Mouse (Mus musculus): ENCODE data around the gene Nras. TPM values are rescaled to one million over a fixed set of nuclear protein-coding genes. Genes with fewer than 3 reads are reported as not detected.

Nras gene
- polyA plus RNA-seq, 1 experiment: 26.1 TPM

DNA sequence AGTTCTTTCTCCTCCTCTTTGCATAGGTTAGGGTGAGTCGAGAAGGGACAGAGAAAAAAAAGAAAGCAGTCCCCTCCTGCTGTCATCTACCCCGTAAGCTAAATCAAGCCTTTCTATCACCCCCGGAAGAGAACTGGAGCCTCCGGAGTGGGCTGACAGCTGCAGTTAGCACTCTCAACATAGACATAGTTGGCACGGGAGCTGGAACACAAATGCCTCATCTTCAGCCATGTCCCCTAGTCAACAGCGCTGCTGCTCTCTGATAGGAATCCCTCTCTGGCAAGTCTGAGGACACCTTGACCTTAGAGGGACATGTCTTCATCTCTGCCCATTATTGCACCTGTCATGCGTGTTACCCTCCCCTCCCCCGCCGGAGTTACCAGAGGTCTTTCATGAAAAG, 21.2 kb downstream of the Nras start:
- DNase-seq: no peak
- no peaks in the 10 kb centered on the region for H3K4me1 ChIP-seq (ENCODE audit: control insufficient read depth, insufficient read depth, low read length)
- WGBS: 56% methylated on average over 9 of the region's 9 CpGs
- no peak overlapping the region for H3K4me3 ChIP-seq (replicated peaks; ENCODE audit: insufficient read depth, low read depth, low read length)
- no peak overlapping the region for H3K27ac ChIP-seq (ENCODE audit: insufficient read depth, low read length)
- TF ChIP-seq CTCF (IDR thresholded peaks at IDR 0.05; ENCODE audit: borderline replicate concordance, insufficient read depth, low read depth, low read length) (no peak), POLR2A (IDR thresholded peaks at IDR 0.05; ENCODE audit: borderline replicate concordance, insufficient read depth, low read length) (no peak)
- H3K27me3 ChIP-seq (ENCODE audit: control insufficient read depth, insufficient read depth, low read length): no peaks in the 10 kb centered on the region

DNA sequence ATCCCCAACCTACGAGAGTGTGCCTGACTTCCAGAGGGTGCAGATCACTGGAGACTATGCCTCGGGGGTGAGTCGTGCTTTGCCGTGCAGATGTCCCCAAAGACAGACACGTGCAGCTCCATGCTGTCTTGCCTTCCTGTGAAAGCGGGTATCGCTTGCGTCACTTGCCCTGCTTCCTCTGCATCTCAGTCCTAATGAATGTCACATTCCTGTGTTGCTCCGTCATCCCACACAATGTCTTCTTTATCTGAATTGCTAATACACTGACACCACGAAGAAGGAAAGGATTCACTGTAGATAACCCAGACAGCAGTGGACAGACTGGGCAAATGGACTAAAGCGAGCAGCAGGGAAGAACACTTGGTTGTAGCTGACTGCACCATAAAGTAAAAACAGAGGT, 23.0 kb downstream of the Nras start:
- no peak overlapping the region for H3K27ac ChIP-seq (ENCODE audit: insufficient read depth, low read length)
- H3K4me3 ChIP-seq (replicated peaks; ENCODE audit: insufficient read depth, low read depth, low read length): no peak overlapping the region
- DNase-seq: no peak
- 51% methylated on average over 11 of the region's 11 CpGs for WGBS
- no peak for TF ChIP-seq POLR2A (IDR thresholded peaks at IDR 0.05; ENCODE audit: borderline replicate concordance, insufficient read depth, low read length)
- no peak for TF ChIP-seq CTCF (IDR thresholded peaks at IDR 0.05; ENCODE audit: borderline replicate concordance, insufficient read depth, low read depth, low read length)
- no peaks in the 10 kb centered on the region for H3K27me3 ChIP-seq (ENCODE audit: control insufficient read depth, insufficient read depth, low read length)
- H3K4me1 ChIP-seq (ENCODE audit: control insufficient read depth, insufficient read depth, low read length): no peaks in the 10 kb centered on the region

DNA sequence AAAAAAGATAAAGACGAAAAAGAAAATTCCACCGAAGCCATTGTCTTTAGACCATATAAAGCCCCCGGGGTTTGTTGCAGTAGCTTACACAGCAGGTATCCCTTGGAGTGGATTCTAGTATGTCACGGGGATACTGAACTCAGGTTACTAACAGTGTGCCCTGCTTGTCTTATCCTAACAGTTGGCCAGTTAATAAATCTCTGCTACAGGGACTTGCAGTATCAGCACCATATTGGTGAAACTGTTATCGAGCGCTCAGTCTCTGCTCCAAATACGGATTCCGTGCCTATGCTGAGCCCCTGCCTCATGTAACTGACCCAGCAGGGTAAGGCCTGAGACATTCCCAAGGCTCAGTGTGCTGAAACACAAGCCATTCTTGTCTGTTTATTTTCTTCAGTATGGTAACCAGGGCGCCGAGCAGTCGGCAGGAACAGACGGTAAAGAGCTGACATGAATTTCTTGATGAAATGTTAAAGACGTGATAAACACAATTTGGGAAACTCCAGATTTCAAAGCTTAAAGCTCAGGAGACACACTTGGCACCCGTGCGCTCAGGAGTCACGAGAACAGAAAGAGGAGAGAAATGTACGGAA, 23.9 kb downstream of the Nras start:
- H3K4me3 ChIP-seq (replicated peaks; ENCODE audit: insufficient read depth, low read depth, low read length): no peak overlapping the region
- DNase-seq: no peak
- TF ChIP-seq CTCF (IDR thresholded peaks at IDR 0.05; ENCODE audit: borderline replicate concordance, insufficient read depth, low read depth, low read length) (no peak), POLR2A (IDR thresholded peaks at IDR 0.05; ENCODE audit: borderline replicate concordance, insufficient read depth, low read length) (no peak)
- no peak overlapping the region for H3K27ac ChIP-seq (ENCODE audit: insufficient read depth, low read length)
- no peaks in the 10 kb centered on the region for H3K4me1 ChIP-seq (ENCODE audit: control insufficient read depth, insufficient read depth, low read length)
- H3K27me3 ChIP-seq (ENCODE audit: control insufficient read depth, insufficient read depth, low read length): no peaks in the 10 kb centered on the region
- 79% methylated on average over 17 of the region's 17 CpGs for WGBS

DNA sequence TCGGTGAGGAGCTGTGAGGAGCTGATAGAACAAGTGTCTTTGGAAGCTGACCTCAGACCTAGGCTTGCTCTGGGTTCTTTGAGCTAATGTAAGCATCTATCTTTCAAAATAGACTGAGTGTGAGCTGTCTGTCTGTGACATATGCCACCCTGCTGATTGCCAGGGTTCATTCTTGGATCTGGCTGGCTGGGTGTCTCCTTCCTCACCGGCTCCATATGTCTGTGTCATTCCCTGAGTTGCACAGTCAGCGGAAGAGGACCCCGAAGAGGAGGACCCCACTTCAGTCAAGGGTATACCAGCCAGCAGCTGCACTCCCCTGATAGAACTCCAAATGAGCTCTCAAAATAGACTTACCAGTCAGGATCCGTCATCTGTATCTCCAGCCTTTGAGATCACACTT, 24.7 kb downstream of the Nras start:
- no peaks in the 10 kb centered on the region for H3K27me3 ChIP-seq (ENCODE audit: control insufficient read depth, insufficient read depth, low read length)
- H3K4me1 ChIP-seq (ENCODE audit: control insufficient read depth, insufficient read depth, low read length): no peaks in the 10 kb centered on the region
- no peak overlapping the region for H3K27ac ChIP-seq (ENCODE audit: insufficient read depth, low read length)
- no peak for DNase-seq
- no peak for TF ChIP-seq CTCF (IDR thresholded peaks at IDR 0.05; ENCODE audit: borderline replicate concordance, insufficient read depth, low read depth, low read length)
- no peak for TF ChIP-seq POLR2A (IDR thresholded peaks at IDR 0.05; ENCODE audit: borderline replicate concordance, insufficient read depth, low read length)
- 67% methylated on average over 5 of the region's 5 CpGs for WGBS
- H3K4me3 ChIP-seq (replicated peaks; ENCODE audit: insufficient read depth, low read depth, low read length): no peak overlapping the region

DNA sequence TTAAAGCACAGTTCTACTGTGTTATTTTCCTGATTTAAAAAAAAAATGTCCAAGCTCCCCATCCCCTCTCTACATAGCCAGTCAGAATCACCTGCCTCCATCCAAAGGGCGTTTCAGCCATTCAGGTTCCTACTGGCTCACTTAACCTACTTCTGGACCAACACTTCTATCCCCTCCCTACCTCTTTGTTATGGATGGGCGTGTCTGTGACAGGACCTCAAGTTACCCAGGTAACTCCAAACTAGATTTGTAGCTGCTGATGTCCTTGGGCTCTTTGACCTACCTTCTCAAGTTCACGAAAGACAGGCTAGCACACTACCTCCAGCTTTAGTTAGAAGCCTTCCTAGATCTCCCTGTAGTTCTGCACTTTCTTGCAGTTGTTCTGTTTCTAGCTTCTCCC, 27.9 kb downstream of the Nras start:
- DNase-seq: no peak
- Histone ChIP-seq H3K4me3 (replicated peaks; ENCODE audit: insufficient read depth, low read depth, low read length) (no peak overlapping the region), H3K27ac (ENCODE audit: insufficient read depth, low read length) (no peak overlapping the region), H3K4me1 (ENCODE audit: control insufficient read depth, insufficient read depth, low read length) (no peaks in the 10 kb centered on the region), H3K27me3 (ENCODE audit: control insufficient read depth, insufficient read depth, low read length) (no peaks in the 10 kb centered on the region)
- TF ChIP-seq POLR2A (IDR thresholded peaks at IDR 0.05; ENCODE audit: borderline replicate concordance, insufficient read depth, low read length) (no peak), CTCF (IDR thresholded peaks at IDR 0.05; ENCODE audit: borderline replicate concordance, insufficient read depth, low read depth, low read length) (no peak)
- 81% methylated on average over 3 of the region's 3 CpGs for WGBS

DNA sequence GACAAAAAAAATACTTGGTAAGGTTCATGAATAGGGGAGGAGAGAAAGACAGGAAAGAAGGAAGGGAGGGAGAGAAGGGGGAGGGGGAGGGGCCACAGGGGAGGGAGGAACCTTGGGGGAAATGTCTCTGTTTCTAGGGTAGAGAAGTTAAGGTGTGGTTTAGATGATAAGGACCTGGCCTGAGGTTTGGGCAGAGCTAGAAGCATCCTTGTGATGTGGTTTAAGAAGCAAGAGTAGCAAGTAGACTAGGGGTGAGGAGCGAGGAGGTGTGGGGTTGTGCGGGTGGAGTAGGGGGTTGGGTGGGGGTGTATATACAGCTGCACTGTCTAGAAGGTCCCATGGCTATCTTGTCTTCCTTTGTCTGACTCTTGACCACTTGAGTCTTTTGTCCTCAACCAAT, 33.7 kb downstream of the Nras start:
- H3K4me3 ChIP-seq (replicated peaks; ENCODE audit: insufficient read depth, low read depth, low read length): no peak overlapping the region
- no peak overlapping the region for H3K27ac ChIP-seq (ENCODE audit: insufficient read depth, low read length)
- no peaks in the 10 kb centered on the region for H3K27me3 ChIP-seq (ENCODE audit: control insufficient read depth, insufficient read depth, low read length)
- no peak for TF ChIP-seq POLR2A (IDR thresholded peaks at IDR 0.05; ENCODE audit: borderline replicate concordance, insufficient read depth, low read length)
- H3K4me1 ChIP-seq (ENCODE audit: control insufficient read depth, insufficient read depth, low read length): no peaks in the 10 kb centered on the region
- no peak for DNase-seq
- WGBS: 98% methylated on average over 2 of the region's 2 CpGs

DNA sequence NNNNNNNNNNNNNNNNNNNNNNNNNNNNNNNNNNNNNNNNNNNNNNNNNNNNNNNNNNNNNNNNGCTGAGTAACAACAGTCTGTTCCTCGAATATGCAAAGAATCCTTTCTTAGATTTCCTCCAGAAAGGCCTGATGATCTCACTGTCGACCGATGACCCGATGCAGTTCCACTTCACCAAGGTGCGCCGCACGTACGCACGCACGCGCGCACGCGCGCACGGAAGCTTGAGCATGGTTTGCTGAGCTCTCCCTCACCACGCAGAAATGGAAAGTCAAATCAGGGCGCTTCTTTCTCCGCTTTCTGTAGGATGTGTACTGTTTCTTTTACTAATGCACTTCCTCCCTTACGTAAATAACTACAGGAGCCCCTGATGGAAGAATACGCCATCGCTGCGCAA, 40.6 kb downstream of the Nras start:
- Histone ChIP-seq H3K27ac (ENCODE audit: insufficient read depth, low read length) (no peak overlapping the region), H3K27me3 (ENCODE audit: control insufficient read depth, insufficient read depth, low read length) (no peaks in the 10 kb centered on the region), H3K4me3 (replicated peaks; ENCODE audit: insufficient read depth, low read depth, low read length) (no peak overlapping the region), H3K4me1 (ENCODE audit: control insufficient read depth, insufficient read depth, low read length) (no peaks in the 10 kb centered on the region)
- TF ChIP-seq POLR2A (IDR thresholded peaks at IDR 0.05; ENCODE audit: borderline replicate concordance, insufficient read depth, low read length) (no peak), CTCF (IDR thresholded peaks at IDR 0.05; ENCODE audit: borderline replicate concordance, insufficient read depth, low read depth, low read length) (no peak)
- no peak for DNase-seq
- WGBS: 79% methylated on average over 23 of the region's 23 CpGs

DNA sequence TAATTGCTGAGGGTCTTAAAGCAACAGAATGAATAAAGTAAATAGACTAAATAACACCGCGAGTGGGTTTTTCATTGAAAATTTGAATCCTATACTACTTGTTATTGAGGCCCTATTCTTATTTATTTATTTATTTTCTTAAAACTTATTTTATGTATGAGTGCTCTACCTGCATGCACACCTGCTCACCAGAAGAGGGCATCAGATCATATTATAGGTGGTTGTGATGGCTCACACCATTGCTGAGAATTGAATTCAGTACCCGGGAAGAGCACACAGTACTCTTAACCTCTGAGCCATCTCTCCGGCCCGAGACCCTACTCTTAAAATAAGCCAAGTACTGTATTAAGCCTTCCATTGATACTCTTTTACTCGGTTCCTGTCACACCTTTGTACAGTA, 41.6 kb downstream of the Nras start:
- H3K4me3 ChIP-seq (replicated peaks; ENCODE audit: insufficient read depth, low read depth, low read length): no peak overlapping the region
- DNase-seq: no peak
- H3K27me3 ChIP-seq (ENCODE audit: control insufficient read depth, insufficient read depth, low read length): no peaks in the 10 kb centered on the region
- no peak for TF ChIP-seq CTCF (IDR thresholded peaks at IDR 0.05; ENCODE audit: borderline replicate concordance, insufficient read depth, low read depth, low read length)
- H3K4me1 ChIP-seq (ENCODE audit: control insufficient read depth, insufficient read depth, low read length): no peaks in the 10 kb centered on the region
- WGBS: 85% methylated on average over 6 of the region's 6 CpGs
- H3K27ac ChIP-seq (ENCODE audit: insufficient read depth, low read length): no peak overlapping the region
